Mouse (Mus musculus): ENCODE results near the gene Cox19.

GRCm38 (mm10) chr5:139358653-139359052 lies 7.4 kb upstream of the Cox19 start:
- TF ChIP-seq TAL1 (IDR thresholded peaks at IDR 0.05; ENCODE audit: low read length) = no peak
- no peak for TF ChIP-seq GATA1 (IDR thresholded peaks at IDR 0.05; ENCODE audit: low read length)
